Mouse (Mus musculus) stomach, embryonic 14.5 days (tissue): ENCODE measurements around the gene Gm13290. TPM values are rescaled to one million over a fixed set of nuclear protein-coding genes. Genes with fewer than 3 reads are reported as not detected.
"Not testable (repeated sequence)": the region's sequence is repeated elsewhere in the genome, so short reads cannot be mapped to it uniquely, and the experiment has no call there.

ENCODE experiments used
- ATAC-seq: fragments of 200-750 bp; cut with Nextera tagmentation; 2 replicates; pipeline ENCODE4 v1.8.0; 2017; ENCODE audit warnings: low read depth, moderate TSS enrichment; ENCODE audit not compliant: insufficient number of reproducible peaks, insufficient read depth, low FRiP score
- H3K27ac ChIP-seq: fragments of 300-500 bp; sonication (generic); 2 replicates; pipeline ENCODE4 v1.5.1; 2014; ENCODE audit warnings: mild to moderate bottlenecking, low read length, moderate library complexity, mixed read lengths
- H3K27me3 ChIP-seq: fragments of 300-500 bp; sonication (generic); 2 replicates; pipeline ENCODE4 v1.6.1; 2014; ENCODE audit warnings: low read length, control low read depth, mixed read lengths; ENCODE audit not compliant: control insufficient read depth, insufficient read depth
- H3K36me3 ChIP-seq: fragments of 300-500 bp; sonication (generic); 2 replicates; pipeline ENCODE4 v1.6.1; 2014; ENCODE audit warnings: mild to moderate bottlenecking, control low read depth, low read length, moderate library complexity, mixed read lengths; ENCODE audit not compliant: control insufficient read depth, insufficient read depth
- H3K4me1 ChIP-seq: fragments of 300-500 bp; sonication (generic); 2 replicates; pipeline ENCODE4 v1.6.1; 2014; ENCODE audit warnings: low read length, control low read depth, mixed read lengths; ENCODE audit not compliant: control insufficient read depth, insufficient read depth
- H3K4me2 ChIP-seq: fragments of 300-500 bp; sonication (generic); replicated peaks from 2 replicates; pipeline ENCODE4 v1.6.1; 2014; ENCODE audit warnings: low read depth, low read length, control low read depth
- H3K4me3 ChIP-seq: fragments of 300-500 bp; sonication (generic); 2 replicates; pipeline ENCODE4 v1.5.1; 2014; ENCODE audit warnings: low read depth, low read length, control low read depth
- H3K9ac ChIP-seq: fragments of 300-500 bp; sonication (generic); replicated peaks from 2 replicates; pipeline ENCODE4 v1.6.1; 2014; ENCODE audit warnings: low read depth, mild to moderate bottlenecking, control low read depth, low read length, moderate library complexity, mixed read lengths
- H3K9me3 ChIP-seq: fragments of 300-500 bp; sonication (generic); 2 replicates; pipeline ENCODE4 v1.6.1; 2016; ENCODE audit warnings: low read depth, low read length, control low read depth; ENCODE audit not compliant: control insufficient read depth
- WGBS: fragments of 180-500 bp; shearing (Covaris S2); extraction: QIAGEN DNeasy Blood & Tissue Kit; methylation state at CpG from one replicate; pipeline ENCODE4 v1.1.7; 2014; 5-methylcytosine and 5-hydroxymethylcytosine counted together
- polyA plus RNA-seq: library from polyadenylated mRNA; unstranded; fragments of >200 nt; fragmentation: Nextera tagmentation; extraction: Ambion mirVana; gene quantifications from 2 replicates; pipeline ENCODE4 v1.2.1, GENCODE M21; 2014

Gm13290 gene
- polyA plus RNA-seq, 1 experiment from 2014 or later, result 0.26 TPM

- 67% methylated on average over 15 of the region's 15 CpGs for WGBS
These were observed 18.8 kb upstream of the Gm13290 start, which contains the start of gene Gm13271 for GRCm38 (mm10) chr4:88754818-88755340. Gene Gm13271, plus strand, starts transcription at chr4:88754868.

GRCm38 (mm10) chr4:88756581-88757513, 16.8 kb upstream of the Gm13290 start:
- H3K9me3 ChIP-seq, H3K4me1 ChIP-seq, H3K36me3 ChIP-seq, ATAC-seq, H3K27me3 ChIP-seq: not testable (repeated sequence)
- Histone ChIP-seq H3K4me3 (peak overlapping the region; percentile 42), H3K4me2 (peak overlapping the region; percentile 61), H3K9ac (peak overlapping the region; percentile 52), H3K27ac (peak overlapping the region; percentile 93)
- 11% methylated on average over 28 of the region's 31 CpGs for WGBS

More at GRCm38 (mm10) chr4:88754818-88755340, 18.8 kb upstream of the Gm13290 start, which contains the start of gene Gm13271:
- ATAC-seq, H3K4me3 ChIP-seq, H3K36me3 ChIP-seq, H3K9me3 ChIP-seq, H3K27me3 ChIP-seq, H3K4me1 ChIP-seq, H3K9ac ChIP-seq, H3K4me2 ChIP-seq, H3K27ac ChIP-seq: not testable (repeated sequence)

- not testable (repeated sequence) for H3K4me1 ChIP-seq, H3K36me3 ChIP-seq, H3K9ac ChIP-seq, H3K27me3 ChIP-seq, H3K9me3 ChIP-seq
- Histone ChIP-seq H3K4me2 (peak overlapping the region; percentile 61), H3K4me3 (peak overlapping the region; percentile 42), H3K27ac (peak overlapping the region; percentile 93)
- ATAC-seq, result peak; percentile 99
- 0% methylated on average over 11 of the region's 21 CpGs for WGBS
These were observed 16.0 kb upstream of the Gm13290 start for GRCm38 (mm10) chr4:88757628-88758031.

GRCm38 (mm10) chr4:88758751-88759150, 14.9 kb upstream of the Gm13290 start:
- not testable (repeated sequence) for H3K27ac ChIP-seq, ATAC-seq, H3K27me3 ChIP-seq, H3K4me2 ChIP-seq, H3K36me3 ChIP-seq, H3K4me1 ChIP-seq, H3K9ac ChIP-seq, H3K4me3 ChIP-seq, H3K9me3 ChIP-seq
- 85% methylated on average over 9 of the region's 9 CpGs for WGBS

GRCm38 (mm10) chr4:88759610-88760268, 13.9 kb upstream of the Gm13290 start, which contains the start of gene Gm13283:
Gene Gm13283, plus strand, starts transcription at chr4:88760119.
- not testable (repeated sequence) for H3K27ac ChIP-seq, H3K36me3 ChIP-seq, H3K9ac ChIP-seq, H3K4me1 ChIP-seq, H3K9me3 ChIP-seq, H3K27me3 ChIP-seq, ATAC-seq
- 24% methylated on average over 8 of the region's 14 CpGs for WGBS
- peak within 1 kb of the TSS; percentile 16; the same call in 1 of the 2 replicates for H3K4me3 ChIP-seq
- H3K4me2 ChIP-seq, result peak within 1 kb of the TSS; percentile 30

- Histone ChIP-seq H3K4me2 (peak overlapping the region; percentile 30), H3K4me3 (peak overlapping the region; percentile 16; the same call in 1 of the 2 replicates)
- not testable (repeated sequence) for H3K36me3 ChIP-seq, ATAC-seq, H3K9ac ChIP-seq, H3K27ac ChIP-seq, H3K27me3 ChIP-seq, H3K9me3 ChIP-seq, H3K4me1 ChIP-seq
- 0% methylated on average over 21 of the region's 28 CpGs for WGBS
These were observed 13.2 kb upstream of the Gm13290 start for GRCm38 (mm10) chr4:88760431-88760830.

GRCm38 (mm10) chr4:88761776-88762175, 11.9 kb upstream of the Gm13290 start:
- H3K36me3 ChIP-seq, ATAC-seq, H3K4me1 ChIP-seq, H3K4me2 ChIP-seq, H3K4me3 ChIP-seq, H3K9ac ChIP-seq, H3K9me3 ChIP-seq, H3K27ac ChIP-seq, H3K27me3 ChIP-seq: not testable (repeated sequence)
- 65% methylated on average over 6 of the region's 8 CpGs for WGBS

GRCm38 (mm10) chr4:88762341-88762740, 11.3 kb upstream of the Gm13290 start:
- H3K36me3 ChIP-seq, H3K4me1 ChIP-seq, H3K9ac ChIP-seq, H3K27me3 ChIP-seq, ATAC-seq, H3K4me3 ChIP-seq, H3K4me2 ChIP-seq, H3K27ac ChIP-seq, H3K9me3 ChIP-seq: not testable (repeated sequence)
- WGBS, result 64% methylated on average over 9 of the region's 9 CpGs
